Mouse (Mus musculus) kidney, embryonic 16.5 days (tissue): ENCODE results near the gene Ptprm. TPM values are rescaled to one million over a fixed set of nuclear protein-coding genes. Genes with fewer than 3 reads are reported as not detected.

Source experiments
- ATAC-seq: fragments of 200-750 bp; cut with Nextera tagmentation; 2 replicates; pipeline ENCODE4 v1.8.0; 2017; ENCODE audit warnings: moderate TSS enrichment; ENCODE audit not compliant: low FRiP score, low TSS enrichment
- H3K27ac ChIP-seq: fragments of 300-500 bp; sonication (generic); 2 replicates; pipeline ENCODE4 v1.5.1; 2014; ENCODE audit warnings: low read length
- H3K27me3 ChIP-seq: fragments of 300-500 bp; sonication (generic); 2 replicates; pipeline ENCODE4 v1.6.1; 2014; ENCODE audit warnings: low read length, control low read depth, mixed read lengths; ENCODE audit not compliant: insufficient read depth
- H3K36me3 ChIP-seq: fragments of 300-500 bp; sonication (generic); 2 replicates; pipeline ENCODE4 v1.6.1; 2014; ENCODE audit warnings: low read length, control low read depth, mixed read lengths; ENCODE audit not compliant: insufficient read depth
- H3K4me1 ChIP-seq: fragments of 300-500 bp; sonication (generic); 2 replicates; pipeline ENCODE4 v1.6.1; 2014; ENCODE audit warnings: low read length, control low read depth, mixed read lengths; ENCODE audit not compliant: insufficient read depth
- H3K4me2 ChIP-seq: fragments of 300-500 bp; sonication (generic); replicated peaks from 2 replicates; pipeline ENCODE4 v1.6.1; 2014; ENCODE audit warnings: low read depth, low read length
- H3K4me3 ChIP-seq: fragments of 300-500 bp; sonication (generic); 2 replicates; pipeline ENCODE4 v1.5.1; 2014; ENCODE audit warnings: mild to moderate bottlenecking, low read length
- H3K9ac ChIP-seq: fragments of 300-500 bp; sonication (generic); replicated peaks from 2 replicates; pipeline ENCODE4 v1.6.1; 2014; ENCODE audit warnings: low read length
- H3K9me3 ChIP-seq: fragments of 300-500 bp; sonication (generic); 2 replicates; pipeline ENCODE4 v1.6.1; 2016; ENCODE audit warnings: low read length, control low read depth
- WGBS: fragments of 180-500 bp; shearing (Covaris S2); extraction: QIAGEN DNeasy Blood & Tissue Kit; methylation state at CpG from one replicate; pipeline ENCODE4 v1.1.7; 2014; 5-methylcytosine and 5-hydroxymethylcytosine counted together
- polyA plus RNA-seq: library from polyadenylated mRNA; unstranded; fragments of >200 nt; fragmentation: Nextera tagmentation; extraction: Ambion mirVana; gene quantifications from 2 replicates; pipeline ENCODE4 v1.2.1, GENCODE M21; 2015

The Ptprm gene
- polyA plus RNA-seq, 1 experiment from 2014 or later, result 17.3 TPM

DNA sequence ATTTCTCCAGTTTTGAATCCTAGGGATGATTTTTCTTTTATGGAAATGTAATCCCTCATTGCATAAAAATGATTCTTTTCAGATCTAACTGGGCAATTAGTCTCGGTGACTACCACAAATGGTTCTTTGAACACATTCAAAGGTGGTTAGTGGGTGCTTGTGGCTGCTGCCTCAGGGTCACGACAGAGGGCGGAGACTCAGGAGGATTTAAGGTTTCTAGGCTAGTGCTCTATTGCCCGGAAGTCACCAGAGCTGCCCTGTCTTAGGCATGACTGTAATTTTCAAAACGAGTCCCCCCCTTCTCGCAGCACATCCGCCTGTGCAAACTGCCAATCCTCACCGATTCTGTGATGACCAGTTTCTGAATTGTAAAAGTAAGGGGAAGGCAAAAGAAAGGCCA, 683.0 kb downstream of the Ptprm start:
- Histone ChIP-seq H3K27ac (no peak overlapping the region), H3K9ac (no peak overlapping the region), H3K4me3 (no peak overlapping the region), H3K4me2 (no peak overlapping the region), H3K4me1 (no peaks in the 10 kb centered on the region), H3K9me3 (no peaks in the 10 kb centered on the region), H3K27me3 (no peaks in the 10 kb centered on the region), H3K36me3 (peaks cover 4% of the 10 kb centered on the region; the same call in 1 of the 2 replicates)
- no peak for ATAC-seq
- 74% methylated on average over 8 of the region's 8 CpGs for WGBS

DNA sequence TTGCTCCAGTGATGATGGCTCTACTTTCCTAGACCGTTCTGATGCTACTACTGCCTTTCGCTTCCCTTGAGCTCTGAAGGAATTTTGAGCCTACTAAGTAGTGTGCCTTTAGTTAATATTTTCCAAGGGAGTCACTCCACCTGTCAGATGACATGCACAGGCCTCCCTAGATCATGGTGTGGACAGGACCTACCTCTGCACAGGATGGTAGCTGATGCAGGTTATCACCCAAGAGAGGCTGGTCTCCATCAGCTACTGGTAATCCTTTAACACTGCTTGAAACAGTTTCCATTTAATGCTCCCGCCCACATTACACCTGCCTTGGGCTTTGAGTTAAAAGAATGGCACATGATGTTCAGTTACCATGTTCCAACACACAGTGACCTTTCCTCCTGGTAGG, 688.5 kb downstream of the Ptprm start:
- no peak overlapping the region for H3K9ac ChIP-seq

DNA sequence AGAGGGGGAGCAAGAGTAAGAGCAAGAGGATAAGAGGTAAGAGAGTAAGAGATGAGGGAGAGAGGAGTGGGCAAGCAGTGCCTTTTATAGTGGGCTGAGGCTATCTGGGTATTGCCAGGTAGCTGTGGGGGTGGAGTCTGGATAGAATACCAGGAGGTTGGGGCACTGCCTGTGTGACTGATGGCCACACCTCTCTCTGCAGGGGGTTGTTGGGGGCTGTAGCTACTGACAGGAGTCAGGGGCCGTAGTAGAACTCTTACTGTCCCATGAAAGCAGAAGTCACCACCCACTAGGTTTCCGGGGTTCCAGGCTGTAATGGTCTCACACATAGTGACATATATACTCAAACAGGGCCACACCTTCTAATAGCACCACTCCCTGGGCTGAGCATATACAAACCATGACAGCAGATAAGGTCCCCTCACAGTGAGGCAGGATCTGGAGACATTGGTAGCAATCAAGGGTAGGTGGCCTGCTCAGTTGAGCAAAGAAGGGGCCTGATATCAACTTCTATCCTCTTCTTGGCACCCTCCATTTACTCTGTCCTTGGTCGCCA, 689.0 kb downstream of the Ptprm start:
- 81% methylated on average over 3 of the region's 3 CpGs for WGBS
- no peak overlapping the region for H3K4me2 ChIP-seq
- no peaks in the 10 kb centered on the region for H3K4me1 ChIP-seq
- ATAC-seq, result no peak
- H3K9me3 ChIP-seq, result no peaks in the 10 kb centered on the region
- no peak overlapping the region for H3K27ac ChIP-seq
- H3K9ac ChIP-seq, result no peak overlapping the region
- no peaks in the 10 kb centered on the region for H3K27me3 ChIP-seq
- H3K4me3 ChIP-seq, result no peak overlapping the region
- H3K36me3 ChIP-seq, result no peaks in the 10 kb centered on the region

More for the DNA sequence above, 688.5 kb downstream of the Ptprm start:
- Histone ChIP-seq H3K4me2 (no peak overlapping the region), H3K27me3 (no peaks in the 10 kb centered on the region), H3K4me1 (no peaks in the 10 kb centered on the region), H3K4me3 (no peak overlapping the region), H3K27ac (no peak overlapping the region), H3K36me3 (no peaks in the 10 kb centered on the region), H3K9me3 (no peaks in the 10 kb centered on the region)
- ATAC-seq, result no peak
- 90% methylated on average over 3 of the region's 3 CpGs for WGBS

DNA sequence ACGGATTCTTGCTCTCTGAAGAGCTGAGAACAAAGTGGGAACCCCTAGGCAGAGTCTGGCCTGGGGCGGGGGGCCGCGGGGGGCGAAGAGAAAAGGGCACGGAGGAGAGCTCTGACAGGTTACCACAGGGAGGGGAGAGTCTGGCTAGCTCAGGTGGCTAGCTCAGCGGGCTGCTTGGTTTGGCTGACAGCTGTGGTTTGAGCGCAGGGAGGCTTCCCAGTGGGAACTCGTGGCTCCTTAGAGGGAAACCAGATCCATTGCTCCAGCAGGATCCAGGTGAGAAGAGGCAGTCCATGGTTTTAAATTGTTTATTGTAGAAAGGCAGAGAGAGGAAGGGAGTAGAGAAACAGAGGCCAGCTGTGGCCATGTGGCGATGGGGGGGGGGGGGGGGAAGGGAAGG, 689.5 kb downstream of the Ptprm start:
- Histone ChIP-seq H3K4me1 (no peaks in the 10 kb centered on the region), H3K27ac (no peak overlapping the region), H3K4me2 (no peak overlapping the region), H3K9me3 (no peaks in the 10 kb centered on the region), H3K4me3 (no peak overlapping the region), H3K36me3 (no peaks in the 10 kb centered on the region), H3K9ac (no peak overlapping the region), H3K27me3 (no peaks in the 10 kb centered on the region)
- 70% methylated on average over 10 of the region's 10 CpGs for WGBS
- no peak for ATAC-seq

DNA sequence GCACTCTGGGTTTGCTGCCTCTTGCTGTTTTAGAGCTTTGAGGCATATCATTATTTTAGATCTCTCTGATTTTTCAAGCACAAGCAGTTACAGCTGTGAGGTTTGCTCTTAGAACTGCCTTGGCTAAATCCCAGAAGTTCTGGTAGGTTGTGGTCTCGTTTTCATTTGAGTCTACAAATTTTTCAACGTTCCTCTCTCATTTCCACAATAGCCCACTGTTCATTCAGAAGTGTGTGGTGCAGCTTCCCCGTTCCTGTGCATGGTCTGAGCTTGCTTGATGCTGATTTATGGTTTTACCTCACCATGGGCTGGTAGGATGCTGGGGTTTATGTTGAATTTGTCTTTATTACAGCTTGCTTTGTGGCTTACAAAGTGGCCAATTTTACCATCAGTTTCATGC, 695.0 kb downstream of the Ptprm start:
- H3K36me3 ChIP-seq, result no peaks in the 10 kb centered on the region
- no peaks in the 10 kb centered on the region for H3K27me3 ChIP-seq
- H3K4me3 ChIP-seq, result no peak overlapping the region
- 28% methylated on average over 3 of the region's 3 CpGs for WGBS
- no peak overlapping the region for H3K27ac ChIP-seq
- no peaks in the 10 kb centered on the region for H3K9me3 ChIP-seq
- H3K4me1 ChIP-seq, result no peaks in the 10 kb centered on the region
- ATAC-seq, result no peak
- H3K4me2 ChIP-seq, result no peak overlapping the region
- H3K9ac ChIP-seq, result no peak overlapping the region

DNA sequence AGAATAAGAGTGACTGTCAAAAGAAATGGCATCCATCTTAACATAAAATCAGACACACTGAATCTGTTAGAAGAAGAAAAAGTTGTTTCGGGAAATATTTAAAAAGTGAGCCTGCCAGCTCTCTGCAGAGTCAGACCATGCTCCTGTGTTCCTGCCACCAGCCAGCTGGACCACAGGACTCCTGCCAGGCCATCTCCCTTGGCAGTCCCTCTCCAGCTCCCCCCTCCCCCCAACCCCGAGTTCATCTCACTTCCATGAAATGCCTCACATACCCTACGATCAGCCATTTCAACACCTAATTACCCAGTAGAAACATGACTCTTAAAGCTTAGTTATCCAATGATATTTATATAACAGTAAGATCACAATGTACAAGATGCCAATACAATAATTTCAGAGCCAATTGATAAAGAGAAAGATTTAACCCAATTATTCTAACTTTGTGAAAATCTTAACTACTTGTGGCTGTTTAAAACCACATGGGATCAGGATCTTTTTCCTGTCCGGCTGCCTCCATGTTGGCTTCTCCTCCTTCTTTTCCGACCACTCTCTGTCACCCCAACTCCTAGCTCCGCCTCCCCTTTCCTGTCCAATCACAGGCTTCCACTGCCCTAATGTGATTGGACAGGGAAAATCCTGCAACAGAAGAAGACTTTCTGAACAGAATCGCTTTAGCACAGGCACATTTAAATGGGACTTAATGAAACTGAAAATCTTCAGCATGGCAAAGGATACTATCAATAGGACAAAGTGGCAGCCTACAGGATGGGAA, 716.1 kb downstream of the Ptprm start:
- Histone ChIP-seq H3K27ac (no peak overlapping the region), H3K9me3 (0 out of 2 replicates have a peak, but pooled peaks cover 4% of the 10 kb centered on the region), H3K4me3 (no peak overlapping the region), H3K9ac (no peak overlapping the region), H3K27me3 (no peaks in the 10 kb centered on the region), H3K4me2 (no peak overlapping the region), H3K4me1 (no peaks in the 10 kb centered on the region), H3K36me3 (no peaks in the 10 kb centered on the region)
- no peak for ATAC-seq
- WGBS, result 82% methylated on average over 7 of the region's 7 CpGs

DNA sequence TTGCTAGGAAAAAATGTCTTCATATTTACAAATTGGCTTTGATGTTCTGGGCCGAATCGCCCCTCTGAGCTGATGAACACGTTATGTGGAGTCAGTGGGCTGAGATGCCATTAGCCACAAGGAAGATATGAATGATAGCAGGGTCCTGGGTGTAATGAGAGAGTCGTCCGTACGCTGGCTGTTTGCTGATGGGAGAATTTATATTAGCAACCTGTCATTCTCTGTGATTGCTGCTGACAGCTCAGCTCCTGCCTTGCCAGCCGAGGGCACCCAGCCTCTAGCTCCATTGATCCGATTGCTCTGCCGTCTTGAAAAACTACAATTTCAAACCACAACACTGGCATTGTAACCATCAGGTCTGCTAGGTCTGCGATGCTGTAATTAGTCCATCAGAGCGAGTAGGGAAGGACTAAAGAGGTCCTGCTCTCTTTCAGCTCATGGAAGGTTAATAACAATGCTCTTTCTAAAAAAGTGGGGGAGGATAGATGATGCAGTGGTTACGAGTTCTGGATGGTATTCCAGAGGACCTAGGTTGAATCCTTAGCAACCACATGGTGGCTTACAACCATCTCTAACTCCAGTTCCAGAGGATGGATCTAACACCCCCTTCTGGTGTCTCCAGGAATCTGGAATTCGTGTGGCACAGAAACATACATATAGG, 734.1 kb downstream of the Ptprm start:
- no peak for ATAC-seq
- H3K27me3 ChIP-seq, result no peaks in the 10 kb centered on the region
- H3K4me1 ChIP-seq, result no peaks in the 10 kb centered on the region
- no peak overlapping the region for H3K4me2 ChIP-seq
- H3K27ac ChIP-seq, result no peak overlapping the region
- no peaks in the 10 kb centered on the region for H3K36me3 ChIP-seq
- no peak overlapping the region for H3K9ac ChIP-seq
- 74% methylated on average over 13 of the region's 13 CpGs for WGBS
- H3K4me3 ChIP-seq, result no peak overlapping the region
- H3K9me3 ChIP-seq, result no peaks in the 10 kb centered on the region

DNA sequence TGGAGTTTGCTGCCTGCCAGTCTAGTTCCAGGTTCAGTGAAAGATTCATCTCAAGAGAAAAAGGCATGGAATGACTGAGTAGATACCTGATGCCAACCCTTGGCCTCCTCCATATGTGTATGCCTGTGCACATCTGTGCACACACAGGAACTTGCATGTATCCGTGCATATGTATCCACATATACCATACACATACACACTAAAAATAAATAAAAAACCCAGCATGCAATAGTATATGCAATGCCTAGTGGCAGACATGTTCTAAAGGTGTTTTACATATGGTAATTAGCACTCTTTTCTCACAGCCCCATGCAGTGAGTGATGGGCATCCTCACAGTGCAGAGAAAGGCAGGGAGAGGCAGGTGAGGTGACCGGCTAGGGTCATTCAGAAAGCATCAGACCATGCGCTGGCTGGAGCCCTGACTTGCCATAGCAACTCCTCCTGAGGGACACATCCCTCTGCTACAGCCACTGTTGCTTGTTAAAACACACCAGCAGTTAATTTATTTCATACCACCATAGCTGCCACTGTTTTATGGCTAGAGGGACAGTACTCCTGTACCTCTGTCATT, 734.9 kb downstream of the Ptprm start:
- no peak for ATAC-seq
- Histone ChIP-seq H3K4me2 (no peak overlapping the region), H3K9ac (no peak overlapping the region), H3K4me3 (no peak overlapping the region), H3K9me3 (no peaks in the 10 kb centered on the region), H3K27ac (no peak overlapping the region), H3K27me3 (no peaks in the 10 kb centered on the region), H3K36me3 (no peaks in the 10 kb centered on the region), H3K4me1 (no peaks in the 10 kb centered on the region)
- WGBS, result 66% methylated on average over 3 of the region's 3 CpGs
